Mouse (Mus musculus): Measurements from ENCODE around the gene Ubl3. TPM values are rescaled to one million over a fixed set of nuclear protein-coding genes. Genes with fewer than 3 reads are reported as not detected.

The Ubl3 gene
- polyA plus RNA-seq, 1 experiment from 2014 or later: 110 TPM

- ATAC-seq (ENCODE audit: low read depth): no peak
- no peak overlapping the region for H3K4me2 ChIP-seq (ENCODE audit: low read depth, low read length)
Measured at GRCm38 (mm10) chr5:148546970-148547369, 5.6 kb downstream of the Ubl3 start.

GRCm38 (mm10) chr5:148544733-148545132, 7.9 kb downstream of the Ubl3 start:
- WGBS: 96% methylated on average over 2 of the region's 2 CpGs

More at GRCm38 (mm10) chr5:148546970-148547369, 5.6 kb downstream of the Ubl3 start:
- no peaks in the 10 kb centered on the region for H3K36me3 ChIP-seq (ENCODE audit: control insufficient read depth, insufficient read depth, low read length)
- no peaks in the 10 kb centered on the region for H3K9me3 ChIP-seq (ENCODE audit: control insufficient read depth, low read length)
- H3K4me1 ChIP-seq (ENCODE audit: control insufficient read depth, insufficient read depth, low read length): peaks cover 26% of the 10 kb centered on the region; the same call in 1 of the 2 replicates
- H3K27ac ChIP-seq (ENCODE audit: low read depth, low read length): no peak overlapping the region
- H3K27me3 ChIP-seq (ENCODE audit: control insufficient read depth, insufficient read depth, low read length): no peaks in the 10 kb centered on the region
- no peak overlapping the region for H3K4me3 ChIP-seq (ENCODE audit: low read depth, low read length)
- no peak overlapping the region for H3K9ac ChIP-seq (replicated peaks; ENCODE audit: low read depth, low read length)
- WGBS: 45% methylated on average over 2 of the region's 2 CpGs

DNA sequence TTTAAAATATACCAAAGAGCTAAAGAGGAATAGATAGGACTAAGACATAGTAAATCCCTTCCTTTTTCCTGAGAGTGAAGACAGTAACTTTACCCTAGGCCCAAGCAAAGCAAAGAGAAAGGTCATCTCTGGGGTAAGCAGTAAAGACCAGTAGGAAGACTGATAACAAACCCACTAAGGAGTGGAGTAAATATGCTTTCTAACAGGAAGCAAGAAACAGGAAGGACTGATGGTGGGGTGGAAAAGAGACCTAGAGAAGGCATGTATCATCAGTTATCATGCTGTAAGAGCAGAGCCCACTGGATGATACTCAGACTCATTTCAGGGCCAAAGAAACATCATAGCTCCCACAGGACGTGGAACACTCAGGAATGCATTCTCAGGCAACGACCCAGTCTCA, 10.4 kb downstream of the Ubl3 start:
- Histone ChIP-seq H3K36me3 (ENCODE audit: control insufficient read depth, insufficient read depth, low read length) (no peaks in the 10 kb centered on the region), H3K27me3 (ENCODE audit: control insufficient read depth, insufficient read depth, low read length) (no peaks in the 10 kb centered on the region), H3K4me1 (ENCODE audit: control insufficient read depth, insufficient read depth, low read length) (peaks cover 25% of the 10 kb centered on the region; the same call in 1 of the 2 replicates), H3K4me3 (ENCODE audit: low read depth, low read length) (no peak overlapping the region), H3K9ac (replicated peaks; ENCODE audit: low read depth, low read length) (no peak overlapping the region), H3K4me2 (ENCODE audit: low read depth, low read length) (no peak overlapping the region), H3K27ac (ENCODE audit: low read depth, low read length) (no peak overlapping the region), H3K9me3 (ENCODE audit: control insufficient read depth, low read length) (no peaks in the 10 kb centered on the region)
- ATAC-seq (ENCODE audit: low read depth): no peak
- WGBS: 56% methylated on average over 2 of the region's 2 CpGs

More at GRCm38 (mm10) chr5:148544733-148545132, 7.9 kb downstream of the Ubl3 start:
- no peak for ATAC-seq (ENCODE audit: low read depth)
- Histone ChIP-seq H3K4me1 (ENCODE audit: control insufficient read depth, insufficient read depth, low read length) (peaks cover 33% of the 10 kb centered on the region; the same call in 1 of the 2 replicates), H3K9me3 (ENCODE audit: control insufficient read depth, low read length) (no peaks in the 10 kb centered on the region), H3K4me2 (ENCODE audit: low read depth, low read length) (no peak overlapping the region), H3K27me3 (ENCODE audit: control insufficient read depth, insufficient read depth, low read length) (no peaks in the 10 kb centered on the region), H3K36me3 (ENCODE audit: control insufficient read depth, insufficient read depth, low read length) (no peaks in the 10 kb centered on the region), H3K27ac (ENCODE audit: low read depth, low read length) (no peak overlapping the region), H3K4me3 (ENCODE audit: low read depth, low read length) (no peak overlapping the region), H3K9ac (replicated peaks; ENCODE audit: low read depth, low read length) (no peak overlapping the region)

DNA sequence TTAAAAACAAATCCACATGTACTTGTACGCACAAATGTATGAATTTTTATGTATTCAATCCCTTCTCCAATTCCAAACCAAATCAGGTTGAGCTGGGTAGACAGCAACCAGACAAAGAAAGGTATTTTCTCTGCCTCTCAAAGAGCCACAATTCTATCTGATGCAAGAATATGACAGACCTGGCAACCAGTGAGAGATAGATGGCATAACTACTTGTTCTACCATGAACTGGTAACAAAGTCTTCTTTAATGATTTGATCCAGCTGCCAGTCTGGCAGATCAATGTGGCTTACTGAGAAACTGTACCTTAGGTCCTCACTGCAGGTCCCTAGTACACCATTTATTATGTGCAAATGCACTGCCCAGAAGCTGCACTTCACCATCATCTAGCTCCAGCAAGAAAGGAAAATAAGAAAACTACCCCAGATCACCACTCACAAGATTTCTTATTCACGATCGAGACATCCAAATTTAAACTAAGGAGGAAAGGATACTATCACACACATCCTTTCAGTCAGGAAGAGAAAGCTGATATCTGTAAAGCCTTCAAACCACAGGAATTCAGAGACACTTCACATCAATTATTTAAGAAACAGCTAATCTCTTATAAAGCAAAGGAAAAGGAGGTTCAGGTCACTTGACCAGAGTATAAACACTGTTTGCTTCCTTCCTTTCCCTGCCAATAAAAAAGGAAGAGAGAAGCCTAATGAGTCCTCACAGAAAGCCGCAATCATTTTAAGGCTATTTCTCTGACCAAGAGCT, 16.7 kb downstream of the Ubl3 start:
- H3K4me2 ChIP-seq (ENCODE audit: low read depth, low read length): no peak overlapping the region
- WGBS: 89% methylated on average over 4 of the region's 4 CpGs
- H3K4me3 ChIP-seq (ENCODE audit: low read depth, low read length): no peak overlapping the region
- no peak overlapping the region for H3K27ac ChIP-seq (ENCODE audit: low read depth, low read length)
- no peak for ATAC-seq (ENCODE audit: low read depth)
- no peaks in the 10 kb centered on the region for H3K9me3 ChIP-seq (ENCODE audit: control insufficient read depth, low read length)
- H3K4me1 ChIP-seq (ENCODE audit: control insufficient read depth, insufficient read depth, low read length): peaks cover 23% of the 10 kb centered on the region; the same call in 1 of the 2 replicates
- H3K27me3 ChIP-seq (ENCODE audit: control insufficient read depth, insufficient read depth, low read length): no peaks in the 10 kb centered on the region
- no peak overlapping the region for H3K9ac ChIP-seq (replicated peaks; ENCODE audit: low read depth, low read length)
- H3K36me3 ChIP-seq (ENCODE audit: control insufficient read depth, insufficient read depth, low read length): no peaks in the 10 kb centered on the region

DNA sequence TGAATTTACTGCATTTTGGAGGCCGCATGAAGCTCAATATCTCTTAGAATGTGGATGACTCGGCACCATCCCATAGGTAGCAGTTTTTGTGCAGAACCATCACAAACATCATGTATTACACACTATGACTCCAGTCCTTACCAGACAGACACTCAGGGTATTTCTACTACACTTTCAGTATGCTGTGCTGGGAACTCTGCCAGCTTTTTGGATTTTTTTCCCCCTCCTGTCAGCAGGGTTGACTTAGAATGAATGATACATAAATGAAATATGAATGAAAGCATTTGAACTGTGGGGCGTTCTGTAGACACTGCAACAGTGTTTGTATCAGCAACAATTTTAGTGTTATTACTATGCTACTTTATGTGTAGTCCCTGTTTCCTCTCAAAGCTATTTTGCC, 17.9 kb downstream of the Ubl3 start:
- peaks cover 14% of the 10 kb centered on the region; the same call in 1 of the 2 replicates for H3K4me1 ChIP-seq (ENCODE audit: control insufficient read depth, insufficient read depth, low read length)

DNA sequence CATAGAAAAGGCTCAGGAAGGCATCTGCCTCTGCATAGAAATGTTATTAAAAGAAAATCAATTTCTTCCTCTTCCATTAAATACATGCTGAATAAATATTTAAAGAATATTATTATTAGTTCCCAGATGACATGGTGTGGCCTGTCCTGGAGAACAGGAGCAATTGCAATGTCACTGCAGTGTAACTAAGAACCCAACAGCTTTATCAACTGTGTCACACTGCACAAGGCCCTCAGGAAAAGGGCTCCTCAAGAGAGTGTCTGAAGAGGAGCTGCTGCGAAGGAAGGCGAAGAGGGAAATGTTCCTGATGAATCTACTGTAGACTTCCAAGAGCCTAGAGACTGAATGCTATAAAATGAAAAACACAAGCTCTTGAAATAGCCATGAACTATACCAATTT, 18.7 kb downstream of the Ubl3 start:
- Histone ChIP-seq H3K9me3 (ENCODE audit: control insufficient read depth, low read length) (no peaks in the 10 kb centered on the region), H3K4me1 (ENCODE audit: control insufficient read depth, insufficient read depth, low read length) (peaks cover 14% of the 10 kb centered on the region; the same call in 1 of the 2 replicates), H3K4me3 (ENCODE audit: low read depth, low read length) (no peak overlapping the region), H3K27me3 (ENCODE audit: control insufficient read depth, insufficient read depth, low read length) (no peaks in the 10 kb centered on the region), H3K4me2 (ENCODE audit: low read depth, low read length) (no peak overlapping the region), H3K36me3 (ENCODE audit: control insufficient read depth, insufficient read depth, low read length) (no peaks in the 10 kb centered on the region), H3K9ac (replicated peaks; ENCODE audit: low read depth, low read length) (no peak overlapping the region), H3K27ac (ENCODE audit: low read depth, low read length) (no peak overlapping the region)
- WGBS: 82% methylated on average over 2 of the region's 2 CpGs
- no peak for ATAC-seq (ENCODE audit: low read depth)

More for the DNA sequence above, 17.9 kb downstream of the Ubl3 start:
- Histone ChIP-seq H3K27ac (ENCODE audit: low read depth, low read length) (no peak overlapping the region), H3K27me3 (ENCODE audit: control insufficient read depth, insufficient read depth, low read length) (no peaks in the 10 kb centered on the region), H3K4me2 (ENCODE audit: low read depth, low read length) (no peak overlapping the region), H3K9ac (replicated peaks; ENCODE audit: low read depth, low read length) (no peak overlapping the region), H3K36me3 (ENCODE audit: control insufficient read depth, insufficient read depth, low read length) (no peaks in the 10 kb centered on the region), H3K9me3 (ENCODE audit: control insufficient read depth, low read length) (no peaks in the 10 kb centered on the region), H3K4me3 (ENCODE audit: low read depth, low read length) (no peak overlapping the region)
- WGBS: 77% methylated on average over 3 of the region's 3 CpGs
- ATAC-seq (ENCODE audit: low read depth): no peak

DNA sequence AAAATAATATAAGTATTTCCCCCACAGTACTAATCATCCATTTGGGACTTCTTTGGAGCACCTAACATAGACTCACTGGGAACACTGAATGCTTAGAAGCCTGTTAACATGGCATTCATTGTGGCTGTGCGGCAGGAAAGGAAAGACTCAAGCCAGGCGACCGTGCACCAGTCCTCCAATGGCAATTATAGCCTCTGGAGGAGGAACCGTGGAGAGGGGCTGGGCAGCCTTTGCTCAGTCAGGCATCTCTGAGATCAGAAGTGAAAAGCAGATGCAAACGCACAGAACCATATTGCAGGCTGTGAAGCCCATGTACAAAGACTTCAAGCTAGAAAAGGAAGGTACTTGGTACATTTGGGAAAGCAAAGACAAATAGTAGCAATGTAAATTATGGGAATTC, 20.4 kb downstream of the Ubl3 start:
- H3K9ac ChIP-seq (replicated peaks; ENCODE audit: low read depth, low read length): no peak overlapping the region
- H3K36me3 ChIP-seq (ENCODE audit: control insufficient read depth, insufficient read depth, low read length): no peaks in the 10 kb centered on the region
- no peak for ATAC-seq (ENCODE audit: low read depth)
- H3K27me3 ChIP-seq (ENCODE audit: control insufficient read depth, insufficient read depth, low read length): no peaks in the 10 kb centered on the region
- 13% methylated on average over 5 of the region's 5 CpGs for WGBS
- no peak overlapping the region for H3K4me3 ChIP-seq (ENCODE audit: low read depth, low read length)
- no peak overlapping the region for H3K27ac ChIP-seq (ENCODE audit: low read depth, low read length)
- no peaks in the 10 kb centered on the region for H3K9me3 ChIP-seq (ENCODE audit: control insufficient read depth, low read length)
- peaks cover 11% of the 10 kb centered on the region; the same call in 1 of the 2 replicates for H3K4me1 ChIP-seq (ENCODE audit: control insufficient read depth, insufficient read depth, low read length)
- H3K4me2 ChIP-seq (ENCODE audit: low read depth, low read length): no peak overlapping the region

GRCm38 (mm10) chr5:148527632-148528031, 25.0 kb downstream of the Ubl3 start:
- H3K27ac ChIP-seq (ENCODE audit: low read depth, low read length): no peak overlapping the region
- 59% methylated on average over 6 of the region's 6 CpGs for WGBS
- ATAC-seq (ENCODE audit: low read depth): no peak
- no peaks in the 10 kb centered on the region for H3K36me3 ChIP-seq (ENCODE audit: control insufficient read depth, insufficient read depth, low read length)
- H3K4me2 ChIP-seq (ENCODE audit: low read depth, low read length): no peak overlapping the region
- no peak overlapping the region for H3K9ac ChIP-seq (replicated peaks; ENCODE audit: low read depth, low read length)
- no peaks in the 10 kb centered on the region for H3K27me3 ChIP-seq (ENCODE audit: control insufficient read depth, insufficient read depth, low read length)
- H3K9me3 ChIP-seq (ENCODE audit: control insufficient read depth, low read length): no peaks in the 10 kb centered on the region
- H3K4me1 ChIP-seq (ENCODE audit: control insufficient read depth, insufficient read depth, low read length): peaks cover 16% of the 10 kb centered on the region
- H3K4me3 ChIP-seq (ENCODE audit: low read depth, low read length): no peak overlapping the region

GRCm38 (mm10) chr5:148526631-148527030, 26.0 kb downstream of the Ubl3 start:
- no peak; the same call in 1 of the 2 replicates for ATAC-seq (ENCODE audit: low read depth)
- no peak overlapping the region for H3K4me2 ChIP-seq (ENCODE audit: low read depth, low read length)
- peaks cover 16% of the 10 kb centered on the region for H3K4me1 ChIP-seq (ENCODE audit: control insufficient read depth, insufficient read depth, low read length)
- no peaks in the 10 kb centered on the region for H3K36me3 ChIP-seq (ENCODE audit: control insufficient read depth, insufficient read depth, low read length)
- H3K4me3 ChIP-seq (ENCODE audit: low read depth, low read length): no peak overlapping the region
- no peak overlapping the region for H3K27ac ChIP-seq (ENCODE audit: low read depth, low read length)
- H3K9me3 ChIP-seq (ENCODE audit: control insufficient read depth, low read length): no peaks in the 10 kb centered on the region
- no peak overlapping the region for H3K9ac ChIP-seq (replicated peaks; ENCODE audit: low read depth, low read length)
- no peaks in the 10 kb centered on the region for H3K27me3 ChIP-seq (ENCODE audit: control insufficient read depth, insufficient read depth, low read length)
- WGBS: 48% methylated on average over 8 of the region's 8 CpGs

Measured in neural tube, embryonic 14.5 days (tissue).